Mouse (Mus musculus) mouse trophoblast stem cell (cell line): ENCODE data around the gene 9130213A22Rik.

ENCODE experiments used
- in situ Hi-C, 2 experiments: fragments of 300-500 bp; cut with MseI, MboI; formaldehyde crosslinking; loops; 2 replicates in 1 of 2; 3 replicates in 1 of 2; pipeline ENCODE4 v1.15.1; 2025

Gene 9130213A22Rik

GRCm38 (mm10) chr11:69123693-69124497 is 1.5 kb upstream of the 9130213A22Rik start:
- in situ Hi-C loops: loop anchor here (5.0 kb wide), 2 partner anchors 57 to 62 kb away; no protein-coding TSS in a partner anchor

- in situ Hi-C loops: loop anchor here (5.0 kb wide), 2 partner anchors 56 to 61 kb away; no protein-coding TSS in a partner anchor
Observed at GRCm38 (mm10) chr11:69123056-69123692, 785 bp upstream of the 9130213A22Rik start.

- in situ Hi-C loops: loop anchor here (5.0 kb wide), 2 partner anchors 55 to 60 kb away; no protein-coding TSS in a partner anchor
Observed at GRCm38 (mm10) chr11:69121741-69122335, 551 bp downstream of the 9130213A22Rik start.

GRCm38 (mm10) chr11:69121001-69121740 is 1.2 kb downstream of the 9130213A22Rik start:
- in situ Hi-C loops: loop anchor here (5.0 kb wide), 2 partner anchors 54 to 59 kb away; no protein-coding TSS in a partner anchor

GRCm38 (mm10) chr11:69120221-69121000 is 2.0 kb downstream of the 9130213A22Rik start, which contains the start of gene Hes7:
Hes7 (plus strand) TSS chr11:69120404.
- in situ Hi-C loops: loop anchor here (5.0 kb wide), 2 partner anchors 53 to 58 kb away; no protein-coding TSS in a partner anchor

GRCm38 (mm10) chr11:69119446-69120155 is 2.8 kb downstream of the 9130213A22Rik start:
- in situ Hi-C loops: loop anchor here (5.0 kb wide), 2 partner anchors 52 to 57 kb away; no protein-coding TSS in a partner anchor

GRCm38 (mm10) chr11:69118765-69119164 is 3.6 kb downstream of the 9130213A22Rik start:
- in situ Hi-C loops: no loop called here

GRCm38 (mm10) chr11:69117737-69118695 is 4.4 kb downstream of the 9130213A22Rik start:
- in situ Hi-C loops: no loop called here

GRCm38 (mm10) chr11:69116843-69117242 is 5.5 kb downstream of the 9130213A22Rik start:
- in situ Hi-C loops: no loop called here

- in situ Hi-C loops: no loop called here
Observed at GRCm38 (mm10) chr11:69114621-69115020, 7.8 kb downstream of the 9130213A22Rik start.

- in situ Hi-C loops: no loop called here
Observed at GRCm38 (mm10) chr11:69114018-69114417, 8.4 kb downstream of the 9130213A22Rik start.

GRCm38 (mm10) chr11:69111865-69112264 is 10.5 kb downstream of the 9130213A22Rik start:
- in situ Hi-C loops: no loop called here

GRCm38 (mm10) chr11:69111051-69111810 is 11.2 kb downstream of the 9130213A22Rik start:
- in situ Hi-C loops: no loop called here

GRCm38 (mm10) chr11:69110319-69111046 is 11.9 kb downstream of the 9130213A22Rik start:
- in situ Hi-C loops: no loop called here

- in situ Hi-C loops: no loop called here
Observed at GRCm38 (mm10) chr11:69109032-69109900, 13.1 kb downstream of the 9130213A22Rik start.

GRCm38 (mm10) chr11:69108223-69108622 is 14.2 kb downstream of the 9130213A22Rik start:
- in situ Hi-C loops: no loop called here
